49 mouse cellular contexts compared by ENCODE assay signal in the genomic region with DNA sequence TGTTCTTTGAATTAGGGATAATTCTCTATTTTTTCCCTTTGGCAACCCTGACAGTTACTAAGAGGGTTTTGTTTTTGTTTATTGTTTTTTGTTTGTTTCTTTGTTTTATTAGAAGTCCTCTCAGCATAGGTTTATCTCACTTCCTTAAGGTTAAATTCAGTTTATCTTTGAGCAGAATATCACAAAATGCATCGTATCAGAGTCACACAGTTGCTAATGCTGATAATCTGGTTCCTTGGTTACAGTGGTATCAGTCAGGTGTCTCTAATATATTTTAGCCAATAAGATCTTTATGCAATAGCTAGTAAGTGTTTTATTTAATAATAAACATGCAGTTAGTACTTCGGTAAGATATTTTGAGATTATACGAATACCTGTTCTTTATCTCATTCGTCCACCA. TPM values are rescaled to one million over a fixed set of nuclear protein-coding genes. Genes with fewer than 3 reads are reported as not detected.
"Had no signal": no experiment of that assay in that cellular context is flagged by ENCODE, and none has a peak within 500 bp of the region (broad histone marks: within the 10 kb centered on the region; RNA-seq: fewer than 3 reads in every experiment).

No protein-coding gene starts in this region.

- DNase-seq: heart, postnatal 10 days; heart, postnatal 14 days; heart, postnatal 36 days; heart, postnatal 4 days; kidney, adult 11 months; kidney, adult 18-20 months; kidney, adult 2 months; kidney, adult 8-10 months; kidney, adult 9 months; kidney, postnatal 10 days; kidney, postnatal 14 days; kidney, postnatal 25 days; kidney, postnatal 36 days; kidney, postnatal 4 days; layer of hippocampus, adult 9-11 months; layer of hippocampus, postnatal 36 days had no signal

- H3K4me3 ChIP-seq: heart, embryonic 10.5 days; heart, embryonic 12.5 days; heart, embryonic 13.5 days; heart, embryonic 15.5 days; hindbrain, embryonic 10.5 days; hindbrain, embryonic 12.5 days; hindbrain, embryonic 13.5 days; hindbrain, embryonic 15.5 days; intestine, embryonic 15.5 days; kidney, embryonic 15.5 days; layer of hippocampus, adult 2 months had no signal

- H3K36me3 ChIP-seq: heart, embryonic 15.5 days; hindbrain, embryonic 12.5 days; hindbrain, embryonic 13.5 days; hindbrain, embryonic 15.5 days; intestine, embryonic 15.5 days; kidney, embryonic 15.5 days had no signal

- ATAC-seq: hindbrain, embryonic 16.5 days; hindbrain, postnatal 0 days; inflammation-experienced regulatory T-cells, adult 6 months; intestine, embryonic 15.5 days; intestine, embryonic 16.5 days; intestine, postnatal 0 days had no signal

- H3K27me3 ChIP-seq: heart, embryonic 12.5 days; heart, embryonic 13.5 days; heart, embryonic 15.5 days; hindbrain, embryonic 12.5 days; hindbrain, embryonic 13.5 days; hindbrain, embryonic 15.5 days; intestine, embryonic 15.5 days; kidney, embryonic 15.5 days had no signal

- H3K4me2 ChIP-seq: heart, embryonic 11.5 days; heart, embryonic 12.5 days; heart, embryonic 13.5 days; heart, embryonic 15.5 days; hindbrain, embryonic 12.5 days; hindbrain, embryonic 13.5 days; hindbrain, embryonic 14.5 days; hindbrain, embryonic 15.5 days; intestine, embryonic 15.5 days; kidney, embryonic 15.5 days had no signal

- H3K4me1 ChIP-seq: heart, embryonic 15.5 days; hindbrain, embryonic 10.5 days; hindbrain, embryonic 12.5 days; hindbrain, embryonic 15.5 days; intestine, embryonic 15.5 days had no signal

- H3K27ac ChIP-seq: heart, embryonic 10.5 days; heart, embryonic 13.5 days; heart, embryonic 15.5 days; hindbrain, embryonic 10.5 days; hindbrain, embryonic 12.5 days; hindbrain, embryonic 13.5 days; hindbrain, embryonic 14.5 days; hindbrain, embryonic 15.5 days; hindbrain, postnatal 0 days; intestine, embryonic 15.5 days; kidney, embryonic 15.5 days; kidney, postnatal 0 days; layer of hippocampus, adult 2 months had no signal

- H3K9ac ChIP-seq: heart, embryonic 12.5 days; heart, embryonic 13.5 days; heart, embryonic 15.5 days; hindbrain, embryonic 12.5 days; hindbrain, embryonic 13.5 days; hindbrain, embryonic 14.5 days; hindbrain, embryonic 15.5 days; intestine, embryonic 15.5 days; kidney, embryonic 15.5 days had no signal

- H3K9me3 ChIP-seq: heart, embryonic 10.5 days; heart, embryonic 12.5 days; heart, embryonic 13.5 days; heart, embryonic 15.5 days; hindbrain, embryonic 10.5 days; hindbrain, embryonic 12.5 days; hindbrain, embryonic 13.5 days; hindbrain, embryonic 15.5 days; intestine, embryonic 15.5 days; kidney, embryonic 15.5 days had no signal

RNA-seq across cellular contexts. Expression of a gene that starts 54.0 kb away (rescaled TPM):
- total RNA-seq: heart, postnatal 10 days; heart, postnatal 14 days; heart, postnatal 25 days; heart, postnatal 36 days; heart, postnatal 4 days; hematopoietic stem cell, adult 5-6 weeks; hindbrain, postnatal 0 days; layer of hippocampus, adult 18-20 months; layer of hippocampus, adult 2 months; layer of hippocampus, adult 8-10 months; layer of hippocampus, postnatal 10 days; layer of hippocampus, postnatal 14 days; layer of hippocampus, postnatal 25 days; layer of hippocampus, postnatal 36 days; left cerebral cortex, adult 18-20 months had no signal
- polyA plus RNA-seq: heart, embryonic 10.5 days; heart, embryonic 11.5 days; heart, embryonic 12.5 days; heart, embryonic 13.5 days; heart, embryonic 14.5 days; heart, embryonic 15.5 days; heart, embryonic 16.5 days; heart, postnatal 0 days; hindbrain, embryonic 10.5 days; hindbrain, embryonic 11.5 days; hindbrain, embryonic 12.5 days; hindbrain, embryonic 13.5 days; hindbrain, embryonic 14.5 days; hindbrain, embryonic 15.5 days; hindbrain, embryonic 16.5 days; inflammation-experienced regulatory T-cells, adult 6 months; kidney, adult 2 months; kidney, embryonic 14.5 days; kidney, embryonic 15.5 days; kidney, embryonic 16.5 days; kidney, postnatal 0 days had no signal
